Mouse (Mus musculus) testis, adult 2 months (tissue): ENCODE measurements around the gene Cdk5rap1.

Experiments used
- CTCF ChIP-seq: fragments of 200-500 bp; IDR thresholded peaks from 2 replicates; pipeline ENCODE4 v1.5.1; 2012; ENCODE audit warnings: low read depth, mild to moderate bottlenecking, inconsistent platforms, low read length, moderate library complexity; ENCODE audit not compliant: control insufficient read depth, insufficient read depth, insufficient replicate concordance
- POLR2A ChIP-seq: fragments of 200-500 bp; IDR thresholded peaks from 2 replicates; pipeline ENCODE4 v1.6.1; 2012; ENCODE audit warnings: low read depth, mild to moderate bottlenecking, inconsistent platforms, low read length, moderate library complexity; ENCODE audit not compliant: control insufficient read depth

GRCm38 (mm10) chr2:154405447-154405994, 32.7 kb upstream of the Cdk5rap1 start:
- TF ChIP-seq POLR2A (no peak), CTCF (no peak)
